Mouse (Mus musculus) left cerebral cortex, postnatal 14 days (tissue): ENCODE data around the gene Gm45234. TPM values are rescaled to one million over a fixed set of nuclear protein-coding genes. Genes with fewer than 3 reads are reported as not detected.
A peak's percentile ranks its signal among the peaks of the same experiment; 100 is the strongest.

Experiments used
- DNase-seq, 2 experiments: peaks; one replicate each; pipeline ENCODE4 v3.0.0; 2021 to 2022; ENCODE audit warnings: low spot score in 2 of 2, mixed read lengths in 1 of 2
- intact Hi-C: fragments of 180-260 bp; cut with DNase I; formaldehyde crosslinking; loops from one replicate; pipeline ENCODE4 v1.15.1; 2025
- total RNA-seq, 2 experiments: library from RNA; stranded (reverse); gene quantifications; 2 replicates each; pipeline ENCODE4 v1.2.3; 2021

Gm45234 gene
- total RNA-seq, 2 experiments from 2014 or later, result not detected

GRCm38 (mm10) chr6:124768704-124769044 is 12.9 kb upstream of the Gm45234 start:
- DNase-seq, result no peak
- intact Hi-C loops, result loop anchor here (2.0 kb wide), 2 partner anchors 36 to 44 kb away; no protein-coding TSS in a partner anchor

- intact Hi-C loops, result loop anchor here (2.0 kb wide), 2 partner anchors 37 to 45 kb away; no protein-coding TSS in a partner anchor
- DNase-seq, result peak in 1 of 2 experiments; percentile 62
Observed at GRCm38 (mm10) chr6:124767920-124768703, 12.3 kb upstream of the Gm45234 start.

- intact Hi-C loops, result no loop called here
- DNase-seq, result no peak
Observed at GRCm38 (mm10) chr6:124767536-124767919, 11.7 kb upstream of the Gm45234 start.

GRCm38 (mm10) chr6:124765951-124766350 is 10.1 kb upstream of the Gm45234 start:
- intact Hi-C loops, result no loop called here
- no peak for DNase-seq

- intact Hi-C loops, result no loop called here
Observed at GRCm38 (mm10) chr6:124759259-124759658, 3.4 kb upstream of the Gm45234 start.

GRCm38 (mm10) chr6:124758849-124759232 is 3.0 kb upstream of the Gm45234 start:
- intact Hi-C loops, result no loop called here
- DNase-seq, result no peak

More at GRCm38 (mm10) chr6:124759259-124759658, 3.4 kb upstream of the Gm45234 start:
- peak; percentile 83 to 85 for DNase-seq

GRCm38 (mm10) chr6:124757909-124758848 is 2.4 kb upstream of the Gm45234 start:
- peak; percentile 61 to 68 for DNase-seq
- intact Hi-C loops, result no loop called here

GRCm38 (mm10) chr6:124757351-124757880 is 1.6 kb upstream of the Gm45234 start:
- no peak for DNase-seq
- intact Hi-C loops, result no loop called here

- intact Hi-C loops, result no loop called here
- DNase-seq, result peak; percentile 72 to 82
Observed at GRCm38 (mm10) chr6:124756652-124757350, 980 bp upstream of the Gm45234 start.

- intact Hi-C loops, result no loop called here
- DNase-seq, result no peak
Observed at GRCm38 (mm10) chr6:124755306-124755705, 515 bp downstream of the Gm45234 start.

GRCm38 (mm10) chr6:124753861-124754260 is 2.0 kb downstream of the Gm45234 start:
- intact Hi-C loops, result no loop called here
- no peak for DNase-seq

- intact Hi-C loops, result no loop called here
Observed at GRCm38 (mm10) chr6:124750405-124750804, 5.4 kb downstream of the Gm45234 start.

GRCm38 (mm10) chr6:124746654-124747632 is 8.9 kb downstream of the Gm45234 start:
- intact Hi-C loops, result no loop called here
- DNase-seq, result no peak

More at GRCm38 (mm10) chr6:124750405-124750804, 5.4 kb downstream of the Gm45234 start:
- DNase-seq, result no peak

- intact Hi-C loops, result no loop called here
- no peak for DNase-seq
Observed at GRCm38 (mm10) chr6:124746296-124746605, 9.6 kb downstream of the Gm45234 start.

- intact Hi-C loops, result no loop called here
- peak; percentile 96 to 97 for DNase-seq
Observed at GRCm38 (mm10) chr6:124745490-124746295, 10.1 kb downstream of the Gm45234 start.

GRCm38 (mm10) chr6:124744755-124745321 is 11.0 kb downstream of the Gm45234 start:
- DNase-seq, result peak in 1 of 2 experiments; percentile 22
- intact Hi-C loops, result loop anchor here (5.0 kb wide), 1 partner anchor 43 kb away; no protein-coding TSS in a partner anchor

- no peak for DNase-seq
- intact Hi-C loops, result loop anchor here (5.0 kb wide), 1 partner anchor 41 kb away; no protein-coding TSS in a partner anchor
Observed at GRCm38 (mm10) chr6:124743647-124744046, 12.2 kb downstream of the Gm45234 start.
